Comparison of ENCODE assay signal across 33 mouse cellular contexts in the genomic region with DNA sequence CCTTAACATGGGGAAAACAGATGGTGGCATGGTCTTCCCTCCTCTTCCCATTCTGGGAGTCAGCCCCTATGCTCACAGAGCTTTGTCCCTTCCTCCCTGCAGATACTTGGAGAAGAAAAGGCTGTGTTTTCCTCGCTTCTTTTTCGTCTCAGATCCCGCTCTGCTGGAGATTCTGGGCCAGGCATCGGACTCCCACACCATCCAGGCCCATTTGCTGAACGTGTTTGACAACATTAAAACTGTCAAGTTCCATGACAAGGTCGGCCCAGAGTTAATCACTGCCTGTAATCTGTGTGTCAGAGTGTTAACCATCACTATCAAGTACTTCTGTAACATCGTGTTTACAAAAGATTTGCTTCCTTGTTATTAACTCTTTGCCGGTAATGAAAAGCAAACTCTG.
"Had no signal": no experiment of that assay in that cellular context is flagged by ENCODE, and none has a peak within 500 bp of the region (broad histone marks: within the 10 kb centered on the region; RNA-seq: fewer than 3 reads in every experiment).

No protein-coding gene starts in this region.

- DNase-seq: heart, postnatal 10 days; heart, postnatal 14 days; heart, postnatal 36 days; heart, postnatal 4 days; kidney, adult 11 months; kidney, adult 18-20 months; kidney, adult 2 months; kidney, adult 8-10 months; kidney, adult 9 months; kidney, postnatal 10 days; kidney, postnatal 14 days; kidney, postnatal 25 days; kidney, postnatal 36 days; layer of hippocampus, adult 9-11 months; layer of hippocampus, postnatal 36 days had no signal

- H3K27me3 ChIP-seq: heart, embryonic 12.5 days; heart, embryonic 13.5 days; heart, embryonic 15.5 days; hindbrain, embryonic 12.5 days; hindbrain, embryonic 13.5 days; hindbrain, embryonic 15.5 days; intestine, embryonic 15.5 days; kidney, embryonic 15.5 days had no signal

- H3K4me3 ChIP-seq: heart, embryonic 10.5 days; heart, embryonic 12.5 days; heart, embryonic 13.5 days; heart, embryonic 15.5 days; hindbrain, embryonic 10.5 days; hindbrain, embryonic 12.5 days; hindbrain, embryonic 13.5 days; hindbrain, embryonic 15.5 days; intestine, embryonic 15.5 days; kidney, embryonic 15.5 days; layer of hippocampus, adult 2 months had no signal

- H3K4me2 ChIP-seq: heart, embryonic 11.5 days; heart, embryonic 12.5 days; heart, embryonic 13.5 days; heart, embryonic 15.5 days; hindbrain, embryonic 12.5 days; hindbrain, embryonic 13.5 days; hindbrain, embryonic 14.5 days; hindbrain, embryonic 15.5 days; intestine, embryonic 15.5 days; kidney, embryonic 15.5 days had no signal

- ATAC-seq: hindbrain, postnatal 0 days; inflammation-experienced regulatory T-cells, adult 6 months; intestine, embryonic 15.5 days; intestine, embryonic 16.5 days; intestine, postnatal 0 days had no signal

- H3K9me3 ChIP-seq: heart, embryonic 10.5 days; heart, embryonic 12.5 days; heart, embryonic 13.5 days; heart, embryonic 15.5 days; hindbrain, embryonic 10.5 days; hindbrain, embryonic 12.5 days; hindbrain, embryonic 13.5 days; hindbrain, embryonic 15.5 days; intestine, embryonic 15.5 days; kidney, embryonic 15.5 days had no signal

- H3K36me3 ChIP-seq: heart, embryonic 10.5 days; heart, embryonic 12.5 days; heart, embryonic 13.5 days; heart, embryonic 15.5 days; hindbrain, embryonic 10.5 days; hindbrain, embryonic 12.5 days; hindbrain, embryonic 13.5 days; hindbrain, embryonic 15.5 days; intestine, embryonic 15.5 days; kidney, embryonic 15.5 days had no signal

- H3K27ac ChIP-seq: heart, embryonic 10.5 days; heart, embryonic 13.5 days; heart, embryonic 15.5 days; hindbrain, embryonic 10.5 days; hindbrain, embryonic 12.5 days; hindbrain, embryonic 13.5 days; hindbrain, embryonic 14.5 days; hindbrain, embryonic 15.5 days; hindbrain, postnatal 0 days; intestine, embryonic 15.5 days; kidney, embryonic 15.5 days; kidney, postnatal 0 days; layer of hippocampus, adult 2 months had no signal

- H3K4me1 ChIP-seq: heart, embryonic 10.5 days; heart, embryonic 12.5 days; heart, embryonic 13.5 days; heart, embryonic 15.5 days; hindbrain, embryonic 10.5 days; hindbrain, embryonic 12.5 days; hindbrain, embryonic 15.5 days; kidney, embryonic 15.5 days had no signal

- H3K9ac ChIP-seq: heart, embryonic 12.5 days; heart, embryonic 13.5 days; heart, embryonic 15.5 days; hindbrain, embryonic 12.5 days; hindbrain, embryonic 13.5 days; hindbrain, embryonic 14.5 days; hindbrain, embryonic 15.5 days; intestine, embryonic 15.5 days; kidney, embryonic 15.5 days had no signal
